Mouse (Mus musculus): ENCODE results near the gene Trim34b. TPM values are rescaled to one million over a fixed set of nuclear protein-coding genes. Genes with fewer than 3 reads are reported as not detected.

Trim34b gene
- total and polyA plus RNA-seq, 2 experiments from 2014 or later = not detected

DNA sequence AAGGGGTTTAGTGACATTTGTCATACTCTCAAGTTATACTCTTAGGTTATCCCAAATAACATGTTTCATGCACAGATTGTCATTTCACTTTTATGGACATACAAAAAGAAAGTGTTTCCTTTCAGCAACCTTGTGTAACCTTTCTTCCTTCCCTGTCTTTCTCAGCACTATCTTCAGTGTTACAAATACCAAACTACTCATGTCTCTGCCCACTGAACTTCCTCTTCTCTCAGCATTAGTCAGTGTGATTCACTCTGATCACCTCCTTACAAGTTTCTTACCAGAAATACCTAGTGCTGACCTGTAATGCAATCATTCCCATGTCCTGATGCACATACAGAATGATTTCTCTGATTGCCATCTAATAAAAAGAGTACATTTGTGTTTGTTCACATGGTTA, 37.1 kb downstream of the Trim34b start:
- H3K4me1 ChIP-seq (ENCODE audit: control insufficient read depth, insufficient read depth) = no peaks in the 10 kb centered on the region
- no peak overlapping the region for H3K4me3 ChIP-seq (ENCODE audit: low read depth, low read length)
- no peaks in the 10 kb centered on the region for H3K27me3 ChIP-seq (ENCODE audit: control insufficient read depth, insufficient read depth, low read length)
- no peaks in the 10 kb centered on the region for H3K36me3 ChIP-seq (replicated peaks; ENCODE audit: control insufficient read depth, insufficient read depth, low read length)
- H3K27ac ChIP-seq (ENCODE audit: low read depth) = no peak overlapping the region
- H3K9me3 ChIP-seq (replicated peaks; ENCODE audit: control insufficient read depth, low read length) = no peaks in the 10 kb centered on the region
- H3K4me2 ChIP-seq (ENCODE audit: low read depth, low read length) = no peak overlapping the region
- DNase-seq (ENCODE audit: low spot score) (no peak), ATAC-seq (ENCODE audit: insufficient read depth, low read depth) (no peak)
- no peak for TF ChIP-seq CTCF (IDR thresholded peaks at IDR 0.05; ENCODE audit: low read depth)
- no peak for TF ChIP-seq EP300 (IDR thresholded peaks at IDR 0.05; ENCODE audit: low read depth)
- H3K9ac ChIP-seq (replicated peaks; ENCODE audit: low read depth, low read length) = no peak overlapping the region

- H3K4me3 ChIP-seq (ENCODE audit: low read depth, low read length) = no peak within 1 kb of the TSS
- H3K27me3 ChIP-seq (ENCODE audit: control insufficient read depth, insufficient read depth, low read length) = no peaks in the 10 kb centered on the region
- no peak within 1 kb of the TSS for H3K9ac ChIP-seq (replicated peaks; ENCODE audit: low read depth, low read length)
- H3K9me3 ChIP-seq (replicated peaks; ENCODE audit: control insufficient read depth, low read length) = no peaks in the 10 kb centered on the region
- DNase-seq (ENCODE audit: low spot score) (no peak), ATAC-seq (ENCODE audit: insufficient read depth, low read depth) (no peak)
- no peak for TF ChIP-seq EP300 (IDR thresholded peaks at IDR 0.05; ENCODE audit: low read depth)
- TF ChIP-seq CTCF (IDR thresholded peaks at IDR 0.05; ENCODE audit: low read depth) = peak; percentile 11; the same call in 1 of the 2 replicates
- H3K36me3 ChIP-seq (replicated peaks; ENCODE audit: control insufficient read depth, insufficient read depth, low read length) = no peaks in the 10 kb centered on the region
- H3K4me1 ChIP-seq (ENCODE audit: control insufficient read depth, insufficient read depth) = no peaks in the 10 kb centered on the region
- 0 out of 2 replicates have a peak within 1 kb of the TSS, but pooled peaks have one; percentile 38 for H3K27ac ChIP-seq (ENCODE audit: low read depth)
- 69% methylated on average over 1 of the region's 1 CpGs for WGBS
- no peak within 1 kb of the TSS for H3K4me2 ChIP-seq (ENCODE audit: low read depth, low read length)
These were observed 40.6 kb downstream of the Trim34b start, which contains the start of gene Trim30b for GRCm38 (mm10) chr7:104369736-104370414. TSS of gene Trim30b (minus strand) at chr7:104369884.

Other genes with a start within 250 kb of the Trim34b start
- not detected in 2 replicates for gene Olfr645, start 244.0 kb upstream of the Trim34b start, total RNA-seq (2014; rRNA removed; ENCODE audit: low replicate concordance)
- not detected in 2 replicates for gene Olfr645, start 244.0 kb upstream of the Trim34b start, polyA plus RNA-seq (2015; fragmentation: Nextera tagmentation; extraction: Ambion mirVana)
- gene Olfr646, start 224.6 kb upstream of the Trim34b start, total RNA-seq (2014; rRNA removed; ENCODE audit: low replicate concordance) = not detected in 2 replicates
- gene Olfr646, start 224.6 kb upstream of the Trim34b start, polyA plus RNA-seq (2015; fragmentation: Nextera tagmentation; extraction: Ambion mirVana) = not detected in 2 replicates
- gene Ubqln5, start 199.6 kb upstream of the Trim34b start, total RNA-seq (2014; rRNA removed; ENCODE audit: low replicate concordance) = not detected in 2 replicates
- not detected in 2 replicates for gene Ubqln5, start 199.6 kb upstream of the Trim34b start, polyA plus RNA-seq (2015; fragmentation: Nextera tagmentation; extraction: Ambion mirVana)
- not detected in 2 replicates for gene Olfr643, start 192.1 kb upstream of the Trim34b start, total RNA-seq (2014; rRNA removed; ENCODE audit: low replicate concordance)
- gene Olfr643, start 192.1 kb upstream of the Trim34b start, polyA plus RNA-seq (2015; fragmentation: Nextera tagmentation; extraction: Ambion mirVana) = not detected in 2 replicates
- not detected in 2 replicates for gene Ubqln3, start 186.2 kb upstream of the Trim34b start, total RNA-seq (2014; rRNA removed; ENCODE audit: low replicate concordance)
- gene Ubqln3, start 186.2 kb upstream of the Trim34b start, polyA plus RNA-seq (2015; fragmentation: Nextera tagmentation; extraction: Ambion mirVana) = not detected in 2 replicates
- not detected in 2 replicates for gene Ubqlnl, start 178.9 kb upstream of the Trim34b start, total RNA-seq (2014; rRNA removed; ENCODE audit: low replicate concordance)
- not detected in 2 replicates for gene Ubqlnl, start 178.9 kb upstream of the Trim34b start, polyA plus RNA-seq (2015; fragmentation: Nextera tagmentation; extraction: Ambion mirVana)
- not detected in 2 replicates for gene Olfm5, start 164.6 kb upstream of the Trim34b start, total RNA-seq (2014; rRNA removed; ENCODE audit: low replicate concordance)
- not detected in 2 replicates for gene Olfm5, start 164.6 kb upstream of the Trim34b start, polyA plus RNA-seq (2015; fragmentation: Nextera tagmentation; extraction: Ambion mirVana)
- gene Olfr648, start 146.1 kb upstream of the Trim34b start, total RNA-seq (2014; rRNA removed; ENCODE audit: low replicate concordance) = not detected in 2 replicates
- gene Olfr648, start 146.1 kb upstream of the Trim34b start, polyA plus RNA-seq (2015; fragmentation: Nextera tagmentation; extraction: Ambion mirVana) = 0.07 and 0.08 TPM in 2 replicates
- gene Olfr649, start 133.5 kb upstream of the Trim34b start, total RNA-seq (2014; rRNA removed; ENCODE audit: low replicate concordance) = not detected in 2 replicates
- not detected in 2 replicates for gene Olfr649, start 133.5 kb upstream of the Trim34b start, polyA plus RNA-seq (2015; fragmentation: Nextera tagmentation; extraction: Ambion mirVana)
- 2.9 and 7.3 TPM in 2 replicates for gene Trim6, start 110.7 kb upstream of the Trim34b start, total RNA-seq (2014; rRNA removed; ENCODE audit: low replicate concordance)
- gene Trim6, start 110.7 kb upstream of the Trim34b start, polyA plus RNA-seq (2015; fragmentation: Nextera tagmentation; extraction: Ambion mirVana) = 0.73 and 1.4 TPM in 2 replicates
- 5.7 and 7.5 TPM in 2 replicates for gene Trim34a, start 85.0 kb upstream of the Trim34b start, total RNA-seq (2014; rRNA removed; ENCODE audit: low replicate concordance)
- gene Trim34a, start 85.0 kb upstream of the Trim34b start, polyA plus RNA-seq (2015; fragmentation: Nextera tagmentation; extraction: Ambion mirVana) = 2.1 and 2.5 TPM in 2 replicates
- gene Trim5, start 41.4 kb upstream of the Trim34b start, total RNA-seq (2014; rRNA removed; ENCODE audit: low replicate concordance) = 0.12 and 0.27 TPM in 2 replicates
- 0.37 and 0.38 TPM in 2 replicates for gene Trim5, start 41.4 kb upstream of the Trim34b start, polyA plus RNA-seq (2015; fragmentation: Nextera tagmentation; extraction: Ambion mirVana)
- gene Trim12a, start 14.0 kb upstream of the Trim34b start, total RNA-seq (2014; rRNA removed; ENCODE audit: low replicate concordance) = 7.7 and 13.6 TPM in 2 replicates
- 6.6 and 7.1 TPM in 2 replicates for gene Trim12a, start 14.0 kb upstream of the Trim34b start, polyA plus RNA-seq (2015; fragmentation: Nextera tagmentation; extraction: Ambion mirVana)
- 3.9 and 7.1 TPM in 2 replicates for gene Trim12c, start 23.9 kb downstream of the Trim34b start, total RNA-seq (2014; rRNA removed; ENCODE audit: low replicate concordance)
- 1.5 and 1.7 TPM in 2 replicates for gene Trim12c, start 23.9 kb downstream of the Trim34b start, polyA plus RNA-seq (2015; fragmentation: Nextera tagmentation; extraction: Ambion mirVana)
- gene Trim30b, start 40.4 kb downstream of the Trim34b start, total RNA-seq (2014; rRNA removed; ENCODE audit: low replicate concordance) = not detected in 2 replicates
- 0.16 and 0.18 TPM in 2 replicates for gene Trim30b, start 40.4 kb downstream of the Trim34b start, polyA plus RNA-seq (2015; fragmentation: Nextera tagmentation; extraction: Ambion mirVana)
- gene Trim30c, start 71.4 kb downstream of the Trim34b start, total RNA-seq (2014; rRNA removed; ENCODE audit: low replicate concordance) = not detected in 2 replicates
- gene Trim30c, start 71.4 kb downstream of the Trim34b start, polyA plus RNA-seq (2015; fragmentation: Nextera tagmentation; extraction: Ambion mirVana) = 0.18 TPM in 1 of 2 replicates, not detected in the other
- gene Trim30a, start 135.7 kb downstream of the Trim34b start, total RNA-seq (2014; rRNA removed; ENCODE audit: low replicate concordance) = 8.0 and 8.9 TPM in 2 replicates
- 1.5 and 1.7 TPM in 2 replicates for gene Trim30a, start 135.7 kb downstream of the Trim34b start, polyA plus RNA-seq (2015; fragmentation: Nextera tagmentation; extraction: Ambion mirVana)
- 0.46 and 1.5 TPM in 2 replicates for gene Trim30d, start 178.4 kb downstream of the Trim34b start, total RNA-seq (2014; rRNA removed; ENCODE audit: low replicate concordance)
- 0.46 and 0.48 TPM in 2 replicates for gene Trim30d, start 178.4 kb downstream of the Trim34b start, polyA plus RNA-seq (2015; fragmentation: Nextera tagmentation; extraction: Ambion mirVana)
- gene Olfr651, start 220.7 kb downstream of the Trim34b start, total RNA-seq (2014; rRNA removed; ENCODE audit: low replicate concordance) = not detected in 2 replicates
- not detected in 2 replicates for gene Olfr651, start 220.7 kb downstream of the Trim34b start, polyA plus RNA-seq (2015; fragmentation: Nextera tagmentation; extraction: Ambion mirVana)
- gene Olfr652, start 231.4 kb downstream of the Trim34b start, total RNA-seq (2014; rRNA removed; ENCODE audit: low replicate concordance) = not detected in 2 replicates
- gene Olfr652, start 231.4 kb downstream of the Trim34b start, polyA plus RNA-seq (2015; fragmentation: Nextera tagmentation; extraction: Ambion mirVana) = not detected in 2 replicates
- not detected in 2 replicates for gene Olfr653, start 247.8 kb downstream of the Trim34b start, total RNA-seq (2014; rRNA removed; ENCODE audit: low replicate concordance)
- not detected in 2 replicates for gene Olfr653, start 247.8 kb downstream of the Trim34b start, polyA plus RNA-seq (2015; fragmentation: Nextera tagmentation; extraction: Ambion mirVana)

Data from heart, postnatal 0 days (tissue).